Mouse (Mus musculus): Measurements from ENCODE around the gene Ino80d.

Gene Ino80d

DNA sequence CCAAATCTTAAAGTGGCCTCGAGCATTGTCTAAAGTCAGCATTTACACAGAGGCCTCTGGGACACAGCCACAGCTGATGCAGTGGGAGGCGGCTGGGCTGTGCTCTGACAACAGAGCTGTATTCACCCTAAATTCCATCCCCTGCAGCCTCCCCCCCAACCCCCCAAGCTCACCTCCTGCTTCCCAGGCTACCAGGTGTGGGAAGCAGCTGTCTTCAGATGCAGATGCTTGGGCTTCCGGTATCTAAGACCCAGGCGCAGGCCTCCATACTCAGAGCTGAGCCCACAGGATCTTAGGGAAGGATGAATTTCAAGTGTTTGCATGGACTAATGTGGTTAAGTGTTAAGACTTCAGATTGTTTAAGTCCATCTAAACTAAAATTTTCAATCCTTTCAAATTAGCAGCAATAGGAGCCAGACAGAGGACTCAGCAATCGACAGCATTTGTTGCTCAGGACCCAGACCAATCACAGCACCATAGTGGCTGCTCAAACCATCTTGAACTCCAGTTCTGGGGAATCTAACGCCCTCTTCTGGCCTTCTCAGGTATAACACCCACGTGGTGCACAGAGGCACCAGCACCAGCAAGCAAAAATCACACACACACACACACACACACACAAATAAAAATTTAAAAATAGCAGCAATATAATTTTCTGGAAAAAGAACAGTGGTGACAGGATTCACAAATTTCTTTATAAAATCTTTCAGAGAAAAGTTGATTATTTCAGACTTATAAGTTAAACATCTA lies 3.8 kb downstream of the Ino80d start:
- intact Hi-C loops (cut with DNase I), result no loop called here

DNA sequence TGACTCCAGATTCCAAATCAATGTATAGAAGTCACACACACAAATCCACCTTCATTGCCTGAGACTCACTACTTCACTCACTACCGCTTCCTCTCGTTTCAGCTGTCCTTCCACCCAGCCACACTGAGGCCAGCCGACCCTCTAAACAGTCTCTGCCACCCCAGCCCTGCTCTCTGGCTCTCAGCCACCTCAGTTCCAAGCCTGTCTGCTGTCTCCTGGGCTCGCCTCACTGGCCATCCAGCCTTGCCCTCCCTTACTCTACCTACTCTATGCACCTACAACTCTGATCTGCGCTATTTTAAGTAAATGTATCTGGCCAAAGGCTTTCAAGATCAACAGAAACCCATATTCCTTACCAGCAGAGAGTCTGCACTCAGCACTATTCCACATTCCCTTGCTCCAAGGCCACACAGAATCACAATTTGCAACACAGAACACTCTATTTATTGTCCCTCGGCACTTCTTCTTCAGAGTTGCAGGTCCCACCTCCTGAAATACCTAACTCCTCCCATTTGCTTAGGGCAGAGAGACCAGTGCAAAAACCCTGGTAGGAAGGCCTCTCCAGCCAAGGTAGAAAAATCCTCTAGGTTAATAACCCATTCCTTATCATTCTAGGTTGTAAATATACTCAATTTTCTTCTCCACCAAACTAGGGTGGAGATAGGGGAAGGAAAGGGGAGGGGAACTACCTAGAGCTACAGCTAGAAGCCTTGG lies 6.7 kb downstream of the Ino80d start:
- intact Hi-C loops (cut with DNase I), result no loop called here

DNA sequence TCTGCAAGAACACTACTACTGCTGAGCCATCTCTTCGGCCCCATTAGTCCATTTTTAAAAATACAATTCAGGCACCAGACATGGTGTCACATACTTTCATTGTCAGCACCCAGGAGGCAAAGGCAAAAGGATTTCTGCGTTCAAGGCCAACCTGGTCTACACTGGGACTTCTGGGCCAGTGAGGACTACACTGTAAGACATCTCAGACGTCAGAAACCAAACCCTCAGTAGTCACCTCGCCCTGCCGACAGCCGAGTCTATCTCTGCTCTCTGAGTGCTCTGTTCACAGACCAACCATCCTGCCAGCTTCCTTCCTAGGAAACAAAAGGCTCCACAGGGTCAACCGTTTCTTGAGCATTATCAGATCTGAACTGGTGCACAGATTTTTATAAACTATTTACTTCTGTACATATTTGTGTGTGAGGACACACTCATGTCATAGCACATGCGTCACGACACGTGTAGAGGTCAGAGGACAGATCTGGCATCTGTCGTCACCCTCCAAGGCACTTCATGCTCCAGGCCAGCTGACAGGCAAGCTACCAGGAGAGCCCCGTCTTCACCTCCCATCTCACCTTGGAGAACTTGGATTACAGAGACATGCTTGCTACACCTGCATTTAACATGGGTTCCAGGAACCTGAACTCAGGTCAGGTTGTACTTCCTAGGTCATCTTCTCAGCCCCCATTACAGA lies 11.6 kb downstream of the Ino80d start:
- intact Hi-C loops (cut with DNase I), result no loop called here

DNA sequence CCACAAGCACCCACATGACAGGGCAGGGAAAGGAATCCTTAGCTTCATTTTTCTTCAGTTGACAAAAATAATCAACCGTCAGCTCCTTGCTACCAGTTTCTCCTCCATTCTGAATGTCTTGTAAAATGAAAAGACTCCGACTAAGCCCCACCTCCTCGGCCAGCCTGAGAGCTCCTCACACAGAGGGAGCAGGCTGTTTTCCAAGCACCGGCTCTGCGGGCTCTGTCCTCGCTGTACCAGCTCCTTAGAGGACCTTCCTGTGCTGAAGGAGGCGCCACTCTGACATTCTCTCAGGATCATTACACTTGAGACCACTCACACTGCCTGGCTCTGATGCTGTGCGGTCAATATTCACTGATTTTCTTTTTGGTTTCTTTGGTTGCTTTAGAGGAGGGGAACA lies 14.3 kb downstream of the Ino80d start:
- intact Hi-C loops (cut with DNase I), result no loop called here

DNA sequence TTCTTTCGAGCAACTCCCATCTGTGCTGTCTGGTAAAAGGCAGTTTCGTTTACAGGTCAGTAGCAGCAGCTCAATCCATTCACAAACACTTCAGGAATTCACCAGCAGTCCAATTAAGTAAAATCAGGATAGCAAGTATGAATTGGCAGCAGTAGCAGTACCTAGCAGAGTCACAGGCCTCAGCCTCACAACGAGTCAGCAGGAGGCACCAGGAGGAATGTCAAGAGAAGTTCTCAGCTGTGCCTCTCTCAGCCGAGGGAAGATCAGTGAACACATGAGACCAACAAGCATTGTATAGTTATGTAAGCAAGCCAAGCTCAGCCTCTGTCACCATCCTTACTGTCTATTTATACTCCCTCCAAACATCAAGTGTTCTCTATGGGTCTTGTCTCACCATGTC lies 15.6 kb downstream of the Ino80d start:
- intact Hi-C loops (cut with DNase I), result loop anchor here (5.0 kb wide), 1 partner anchor 42 kb away; no protein-coding TSS in a partner anchor

DNA sequence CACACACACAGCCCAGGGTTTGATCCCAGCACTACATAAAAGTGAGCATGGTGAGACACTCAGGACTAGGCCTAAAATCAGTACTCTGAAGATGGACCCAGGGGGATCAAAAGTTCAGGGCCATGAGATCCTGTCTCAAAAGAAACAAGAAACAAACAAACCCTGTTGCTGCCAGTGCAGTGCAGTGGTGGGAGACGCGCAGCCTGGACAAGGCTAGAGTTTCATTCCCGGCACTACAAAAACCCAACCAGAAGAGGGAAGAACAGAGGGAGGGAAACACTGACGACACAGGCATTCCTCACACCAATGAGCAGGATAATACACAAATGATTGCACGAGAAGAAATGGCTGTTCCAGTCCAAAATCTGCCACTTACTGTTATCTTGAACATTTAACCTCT lies 18.4 kb downstream of the Ino80d start:
- intact Hi-C loops (cut with DNase I), result loop anchor here (5.0 kb wide), 1 partner anchor 39 kb away; no protein-coding TSS in a partner anchor

DNA sequence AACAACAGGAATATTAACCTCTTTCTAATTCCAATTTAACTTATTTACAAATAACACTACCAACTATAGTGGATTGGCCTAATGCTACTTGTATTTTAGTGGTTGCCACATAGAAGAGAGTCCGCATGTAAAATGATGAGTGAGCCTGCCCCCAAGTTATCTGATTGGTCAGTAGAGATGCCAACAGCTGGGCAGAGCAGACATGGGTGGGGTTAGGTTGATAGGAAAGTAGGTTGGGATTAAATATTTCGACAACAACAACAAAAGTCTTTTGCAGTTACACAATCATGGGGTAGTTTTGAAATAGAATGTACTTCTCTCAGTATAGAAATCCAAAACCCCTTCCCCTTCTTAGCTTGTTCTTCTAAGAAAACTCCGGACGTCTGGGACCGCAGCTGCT lies 24.7 kb downstream of the Ino80d start:
- intact Hi-C loops (cut with DNase I), result no loop called here

DNA sequence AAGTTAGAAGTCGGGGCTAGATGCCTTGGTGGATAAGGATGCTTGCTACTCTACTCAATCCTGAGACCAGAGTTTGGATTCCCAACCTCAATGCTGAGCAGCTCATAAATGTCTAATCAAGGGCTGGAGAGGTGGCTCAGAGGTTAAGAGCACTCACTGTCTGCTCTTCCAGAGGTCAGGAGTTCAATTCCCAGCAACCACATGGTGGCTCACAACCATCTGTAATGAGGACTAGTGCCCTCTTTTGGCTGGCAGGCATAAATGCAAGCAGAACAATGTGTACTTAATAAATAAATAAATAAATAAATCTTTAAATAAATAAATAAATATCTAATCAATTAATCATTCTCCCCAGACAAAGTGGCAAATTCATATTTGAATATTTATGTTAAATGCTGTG lies 25.9 kb downstream of the Ino80d start:
- intact Hi-C loops (cut with DNase I), result no loop called here

DNA sequence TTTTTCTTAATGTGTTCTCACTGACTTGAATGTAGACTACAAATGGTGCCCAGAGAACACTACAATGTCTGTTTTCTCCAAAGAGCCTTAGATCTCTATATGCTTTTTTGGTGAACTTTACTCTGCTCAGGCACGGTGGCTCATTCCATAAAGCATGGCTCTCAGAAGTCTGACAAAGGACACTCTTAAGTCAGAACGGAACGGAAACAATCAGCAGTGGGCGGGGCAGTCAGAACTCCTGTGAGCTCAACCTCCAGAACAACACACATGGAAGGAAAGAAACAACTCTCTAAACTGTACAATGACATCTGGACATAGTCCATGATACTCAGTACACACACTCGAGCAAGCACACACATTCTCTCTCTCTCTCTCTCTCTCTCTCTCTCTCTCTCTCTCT lies 34.2 kb downstream of the Ino80d start:
- intact Hi-C loops (cut with DNase I), result no loop called here

DNA sequence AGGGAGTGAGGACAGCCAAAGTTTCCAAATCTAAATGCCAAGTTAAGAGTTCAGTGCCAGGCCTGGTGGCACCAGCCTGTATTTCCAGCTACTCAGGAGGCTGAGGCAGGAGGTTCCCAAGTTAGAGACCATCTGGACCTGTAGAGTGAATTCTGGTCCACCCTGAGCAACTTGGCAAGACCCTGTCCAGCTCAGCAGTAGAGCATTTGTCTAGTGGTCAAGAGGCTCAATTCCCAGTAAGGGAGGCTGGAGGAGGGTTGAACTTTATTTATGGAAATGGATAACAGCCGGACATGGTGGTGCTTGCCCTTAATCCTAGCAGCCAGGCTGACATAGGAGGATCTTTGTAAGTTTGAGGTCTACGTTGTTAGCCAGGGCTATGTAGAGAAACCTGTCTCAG lies 38.1 kb downstream of the Ino80d start:
- intact Hi-C loops (cut with DNase I), result no loop called here

DNA sequence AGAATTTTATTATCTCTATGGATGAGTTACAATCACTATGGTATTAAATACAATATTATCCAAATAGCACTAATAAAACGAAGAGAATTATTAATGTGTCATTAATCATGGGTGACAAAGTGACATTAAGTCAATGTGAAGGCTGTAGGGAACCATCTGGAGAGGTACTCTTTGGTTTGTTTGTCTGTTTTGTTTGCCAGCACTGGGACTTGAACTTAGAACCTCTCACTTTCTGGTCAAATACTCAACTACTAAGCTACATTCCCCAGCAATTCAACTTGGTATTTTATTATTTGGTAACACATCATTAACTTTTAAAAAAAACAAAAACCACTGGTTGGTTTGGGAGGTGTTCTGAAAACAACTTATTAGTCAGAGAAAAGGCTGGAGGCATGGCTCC lies 43.1 kb downstream of the Ino80d start:
- intact Hi-C loops (cut with DNase I), result no loop called here

DNA sequence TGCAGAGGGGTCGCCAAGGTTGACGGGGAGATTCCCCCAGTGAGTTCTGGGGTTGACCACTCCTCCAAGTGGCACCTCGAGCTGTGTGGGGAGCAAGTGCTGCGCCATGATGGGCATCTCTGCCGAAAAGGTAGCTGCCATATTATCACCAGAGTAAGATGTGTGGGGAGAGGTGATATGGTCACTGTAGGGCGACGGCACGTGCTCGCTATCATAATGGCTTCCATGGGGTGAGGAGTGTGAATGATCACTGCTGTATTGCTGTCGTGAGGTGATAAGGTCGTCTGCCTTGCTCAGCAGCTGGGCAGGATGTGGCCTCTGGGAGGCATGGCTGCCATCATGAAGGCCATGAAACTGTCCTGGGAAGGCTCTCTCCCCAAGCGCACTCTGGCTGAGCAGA lies 56.1 kb downstream of the Ino80d start:
- intact Hi-C loops (cut with DNase I), result loop anchor here (5.0 kb wide), 1 partner anchor 39 kb away; no protein-coding TSS in a partner anchor

DNA sequence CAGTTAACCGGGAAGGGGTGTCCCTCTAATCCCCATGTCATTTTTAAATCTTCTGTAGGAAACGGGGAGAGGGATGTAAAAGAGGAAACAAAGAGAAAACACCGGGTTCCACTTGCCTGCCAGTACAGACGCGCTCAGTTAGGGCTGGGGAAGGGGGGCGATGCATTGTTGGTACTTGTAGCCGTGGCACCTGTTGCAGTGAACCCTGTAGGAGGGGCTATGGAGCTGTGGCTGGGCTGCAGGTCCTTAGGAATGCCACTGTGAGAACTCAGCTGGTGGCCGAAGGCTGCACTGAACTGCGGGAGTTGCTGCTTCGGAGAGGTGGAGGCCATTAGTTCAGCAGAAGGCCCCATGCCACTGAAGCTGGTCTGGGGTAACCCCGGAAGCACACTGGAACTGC lies 56.6 kb downstream of the Ino80d start:
- intact Hi-C loops (cut with DNase I), result loop anchor here (5.0 kb wide), 1 partner anchor 39 kb away; no protein-coding TSS in a partner anchor

DNA sequence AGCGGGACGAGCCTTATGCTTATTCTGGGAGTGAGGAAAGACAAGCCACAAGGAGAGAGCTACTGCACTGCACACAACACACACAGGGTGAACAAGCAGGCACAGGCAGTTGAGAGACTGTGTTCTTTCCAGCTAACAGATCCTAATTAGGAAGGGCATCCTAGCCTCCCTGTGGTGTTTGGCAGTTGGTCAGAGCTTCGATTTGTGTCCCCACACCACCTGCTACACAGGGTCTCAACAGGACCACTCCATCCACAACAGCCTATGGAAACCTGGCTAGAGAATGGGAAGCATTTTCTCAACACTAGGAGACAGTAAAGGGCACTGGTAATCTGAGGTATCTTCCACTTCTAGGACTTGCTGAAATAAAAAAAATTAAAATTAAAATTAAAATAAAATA lies 57.1 kb downstream of the Ino80d start:
- intact Hi-C loops (cut with DNase I), result loop anchor here (5.0 kb wide), 1 partner anchor 40 kb away; no protein-coding TSS in a partner anchor

DNA sequence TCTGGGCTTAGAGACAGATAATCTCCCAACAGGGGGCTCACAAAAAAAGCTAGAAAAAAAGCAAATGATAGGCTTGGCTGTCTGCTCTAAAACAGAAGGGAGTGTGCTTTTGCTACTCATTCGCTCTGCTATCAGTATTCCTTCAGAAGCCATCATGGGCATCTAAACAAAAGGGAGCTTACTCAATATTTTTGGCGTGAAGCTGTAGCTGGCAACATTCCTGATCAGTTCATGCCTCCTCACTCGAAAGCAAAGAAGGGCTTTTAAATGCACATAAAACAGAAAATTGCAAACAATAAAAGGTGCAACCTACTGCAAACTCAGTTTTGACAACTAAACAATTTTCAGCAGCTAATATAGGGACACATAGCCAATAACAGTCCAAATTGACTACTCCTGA lies 59.1 kb downstream of the Ino80d start:
- intact Hi-C loops (cut with DNase I), result loop anchor here (5.0 kb wide), 1 partner anchor 42 kb away; no protein-coding TSS in a partner anchor

DNA sequence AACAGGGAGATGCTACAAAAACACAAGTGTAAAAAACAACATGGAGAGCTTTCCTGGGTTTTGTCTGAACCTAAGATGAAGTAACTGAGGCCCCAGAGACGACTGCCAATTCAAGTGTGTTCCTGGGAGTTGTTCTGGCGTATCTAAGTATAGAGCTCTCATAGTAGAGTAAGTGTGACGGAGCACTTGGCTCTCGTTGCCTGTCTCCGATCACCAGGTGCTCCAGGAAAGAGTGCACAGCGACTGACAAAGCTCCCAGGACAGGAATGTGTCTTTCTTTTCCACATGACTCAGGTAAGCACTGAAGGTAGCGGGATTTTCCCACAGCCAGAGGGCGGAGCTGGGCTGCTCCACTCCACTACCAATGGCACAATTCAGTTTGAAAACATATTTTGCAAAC lies 63.6 kb downstream of the Ino80d start:
- intact Hi-C loops (cut with DNase I), result no loop called here

DNA sequence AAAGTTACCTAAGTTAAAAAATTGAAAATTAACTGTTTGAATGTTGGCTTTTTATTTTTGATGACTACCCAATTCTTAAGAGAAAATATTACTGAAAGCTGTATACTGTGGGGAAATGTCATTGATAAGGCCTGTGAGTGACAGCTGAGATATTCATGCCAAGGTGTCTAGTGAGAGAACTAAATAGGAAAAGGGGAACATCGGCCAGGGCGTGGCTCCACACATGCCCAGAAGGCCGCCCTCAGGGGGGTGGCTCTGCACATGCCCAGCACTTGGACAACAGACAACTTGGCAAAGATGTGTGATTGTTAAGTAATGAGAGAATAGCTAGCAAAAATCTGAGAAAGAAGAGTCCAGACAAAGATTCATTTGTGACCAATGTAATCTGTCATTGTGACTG lies 64.5 kb downstream of the Ino80d start:
- intact Hi-C loops (cut with DNase I), result no loop called here

DNA sequence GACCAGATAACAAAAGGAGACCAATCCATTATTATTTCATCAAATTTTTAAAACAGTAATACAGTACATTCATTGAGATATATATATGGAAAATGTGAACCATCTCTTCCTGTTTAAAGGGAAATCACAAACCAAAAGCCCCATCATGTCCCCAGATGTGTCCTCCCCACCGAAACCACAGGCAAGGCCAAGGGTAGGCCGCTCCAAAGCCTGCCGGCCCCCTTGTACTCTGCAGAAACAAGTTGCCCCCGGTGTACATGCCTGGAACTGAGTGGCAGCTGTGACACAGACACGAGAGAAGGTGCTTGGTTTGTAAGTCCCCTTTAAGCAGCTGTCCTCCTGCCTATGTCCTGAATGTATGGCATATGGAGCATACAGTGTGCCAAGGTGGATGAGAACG lies 66.5 kb downstream of the Ino80d start:
- intact Hi-C loops (cut with DNase I), result no loop called here

DNA sequence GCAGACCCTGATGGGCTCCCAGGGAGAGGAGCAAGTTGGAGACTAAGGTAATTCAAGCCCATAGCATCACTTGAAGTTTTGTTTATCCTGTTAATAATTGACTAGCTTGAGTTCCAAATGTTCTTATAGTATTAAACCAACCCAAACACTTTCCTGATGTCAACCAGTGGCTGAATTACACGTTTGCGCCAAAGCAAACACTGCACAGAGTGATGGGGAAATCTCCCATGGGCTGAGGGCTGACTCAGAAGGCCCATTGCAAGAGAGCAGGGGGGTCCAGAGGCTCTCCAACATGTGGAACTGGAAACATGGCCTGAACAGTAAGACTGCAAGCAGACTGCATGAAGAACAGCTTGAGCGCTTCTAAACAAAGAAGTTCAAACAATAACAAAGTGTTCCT lies 81.5 kb downstream of the Ino80d start:
- intact Hi-C loops (cut with DNase I), result no loop called here

DNA sequence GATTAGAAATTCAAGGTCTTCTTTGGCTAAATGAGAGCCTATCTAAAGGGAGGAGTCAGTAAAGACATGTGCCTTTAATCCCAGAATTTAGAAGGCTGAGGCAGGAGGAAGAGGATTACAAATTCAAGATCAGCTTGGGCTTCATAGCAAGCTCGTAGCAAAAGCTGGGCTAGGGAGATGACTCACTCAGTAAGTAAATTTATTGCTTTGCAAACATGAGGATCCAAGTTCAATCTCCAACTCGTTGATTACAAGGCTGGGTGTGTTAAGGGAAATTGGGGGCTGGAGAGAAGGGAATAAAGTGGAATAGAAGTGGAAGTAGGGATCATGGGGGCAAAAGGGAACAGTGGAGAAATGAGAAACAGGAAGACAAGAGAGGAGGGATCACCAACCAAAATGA lies 94.6 kb downstream of the Ino80d start:
- intact Hi-C loops (cut with DNase I), result no loop called here

DNA sequence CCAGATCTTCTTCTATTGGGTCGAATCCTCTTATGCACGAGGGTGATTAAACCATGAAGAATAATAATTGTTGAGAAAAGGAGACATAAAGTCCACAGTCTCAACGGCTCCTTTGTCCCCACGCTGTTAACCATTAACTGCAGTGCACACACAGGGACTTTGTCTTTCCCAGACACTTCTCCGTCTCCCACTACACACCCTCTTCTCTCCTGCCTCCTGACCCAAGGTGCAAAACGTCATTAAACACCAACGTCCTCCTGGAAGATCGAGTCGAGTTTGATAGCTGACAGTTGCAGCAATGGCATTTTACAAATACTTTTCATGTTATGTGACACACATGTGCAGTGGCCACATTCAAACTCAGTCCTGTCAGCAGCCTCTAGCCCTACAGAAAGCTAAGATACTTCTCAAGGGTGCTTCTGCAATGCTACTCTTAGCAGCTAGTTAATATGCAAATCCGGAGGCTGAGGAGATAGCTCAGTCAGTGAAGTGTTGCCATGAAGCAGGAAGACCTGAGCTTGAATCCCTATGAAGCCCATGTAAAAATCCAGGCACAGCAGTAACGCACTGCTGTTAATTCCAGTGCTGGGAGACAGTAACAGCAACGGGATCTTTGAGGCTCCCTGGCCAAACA lies 109.3 kb downstream of the Ino80d start:
- intact Hi-C loops (cut with DNase I), result no loop called here

DNA sequence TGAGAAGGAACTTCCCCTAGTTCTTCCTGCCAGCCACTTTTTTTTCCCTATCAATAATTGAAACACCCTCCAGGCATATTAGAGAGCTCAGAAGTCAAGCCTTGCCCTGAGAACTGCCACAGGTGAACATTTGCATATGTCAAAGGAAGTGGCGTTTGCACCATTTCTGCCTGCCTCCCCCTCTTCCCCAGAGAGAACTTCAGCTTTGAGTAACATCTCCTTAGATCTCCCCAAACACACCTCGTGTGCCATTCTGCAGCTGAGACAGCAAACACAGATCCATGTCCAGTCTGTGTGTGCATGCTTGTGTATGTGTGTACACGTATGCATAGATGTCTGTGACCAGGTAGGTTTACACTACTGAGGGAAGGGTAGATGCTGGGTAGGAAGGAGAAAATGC lies 112.6 kb downstream of the Ino80d start:
- intact Hi-C loops (cut with DNase I), result no loop called here
